Mouse (Mus musculus) ZHBTc4 (cell line): Measurements from ENCODE around the gene Smco1.
A peak's percentile ranks its signal among the peaks of the same experiment; 100 is the strongest.

Source experiments
- DNase-seq: peaks from one replicate; pipeline ENCODE4 v3.0.0-alpha.2; 2011; ENCODE audit warnings: low read depth, low spot score

The Smco1 gene

GRCm38 (mm10) chr16:32311970-32312369 is 40.7 kb downstream of the Smco1 start:
- DNase-seq = no peak

- peak; percentile 71 for DNase-seq
Observed at GRCm38 (mm10) chr16:32312386-32312785, 41.1 kb downstream of the Smco1 start.

- DNase-seq = peak; percentile 47
Observed at GRCm38 (mm10) chr16:32312859-32313258, 41.6 kb downstream of the Smco1 start.

- DNase-seq = no peak
Observed at GRCm38 (mm10) chr16:32316601-32317000, 45.3 kb downstream of the Smco1 start.

- DNase-seq = peak; percentile 65
Observed at GRCm38 (mm10) chr16:32323953-32324352, 52.7 kb downstream of the Smco1 start.
